Mouse (Mus musculus) central nervous system, embryonic 18 days (tissue): Measurements from ENCODE around the gene Trappc2l. TPM values are rescaled to one million over a fixed set of nuclear protein-coding genes. Genes with fewer than 3 reads are reported as not detected.

Experiments used
- polyA plus RNA-seq: library from polyadenylated mRNA; depleted of rRNA; stranded (reverse); fragments of >200 nt; gene quantifications from 2 replicates; pipeline ENCODE4 v1.2.3, GENCODE M21; 2012; rRNA removed

Trappc2l gene
- 161 and 186 TPM in 2 replicates for polyA plus RNA-seq

GRCm38 (mm10) chr8:122611295-122612133 is at the start of gene Trappc2l, which contains the start of gene Galns:
TSS of gene Trappc2l (plus strand) at chr8:122611640.
TSS of gene Galns (minus strand) at chr8:122611463.

DNA sequence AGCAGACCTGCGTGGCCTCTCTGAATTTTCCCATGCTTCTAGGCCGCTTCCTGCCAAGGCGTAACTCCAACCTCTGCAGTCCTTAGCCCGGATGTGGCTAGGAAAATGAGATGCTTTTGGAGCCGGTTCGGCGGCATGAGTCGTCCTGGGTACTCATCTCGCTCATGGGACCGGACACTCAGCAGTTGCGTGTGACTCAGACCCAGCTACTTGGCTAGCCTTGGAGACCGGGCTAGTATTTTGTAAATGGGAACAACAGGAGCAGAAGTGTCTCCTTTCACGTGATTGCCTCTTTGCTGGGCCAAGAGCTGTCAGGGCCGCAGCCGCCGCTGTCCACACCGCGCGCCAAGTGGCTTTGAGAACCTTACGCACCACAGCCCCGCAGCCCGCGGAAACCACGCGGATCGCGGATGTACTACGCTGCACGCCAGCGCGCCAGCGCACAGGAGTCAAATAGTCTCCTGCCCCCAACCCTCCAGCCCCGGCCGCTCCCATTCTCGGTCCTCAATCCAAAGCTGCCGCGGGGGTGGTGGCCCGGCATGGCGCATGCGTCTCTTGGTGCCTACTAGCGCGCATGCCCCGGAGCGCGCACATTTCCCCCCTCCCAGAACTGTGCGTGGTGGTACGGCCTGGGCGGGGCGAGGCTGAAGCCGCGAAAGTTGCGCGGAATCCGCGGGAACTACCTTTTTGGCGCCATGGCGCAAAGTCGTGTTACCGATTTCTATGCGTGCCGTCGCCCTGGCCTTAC is 43.9 kb upstream of the Trappc2l start, which contains the start of gene Cdt1:
Gene Cdt1 (plus strand): TSS at position 655 of the 748 bp plus-strand sequence.

DNA sequence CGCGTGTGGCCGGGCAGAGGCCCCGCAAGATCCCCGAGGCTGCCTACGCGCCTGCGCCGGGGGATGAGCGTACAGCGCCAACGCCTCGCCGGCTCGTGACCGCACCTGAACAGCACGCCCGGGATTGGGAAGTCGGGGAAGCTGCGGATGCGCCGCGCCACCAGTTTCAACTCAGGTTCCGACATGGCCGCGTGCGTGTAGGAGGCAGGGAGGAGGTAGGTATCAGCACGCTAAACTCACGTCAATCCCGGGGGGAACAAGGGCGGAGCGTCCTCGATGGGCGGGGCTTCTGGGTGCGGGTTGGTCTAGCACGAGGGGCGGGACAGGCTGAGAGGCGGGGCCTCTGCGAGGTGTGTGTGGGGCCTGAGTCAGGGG is 34.8 kb upstream of the Trappc2l start, which contains the start of gene Aprt:
Gene Aprt (minus strand): TSS at position 262 of the 375 bp plus-strand sequence.

GRCm38 (mm10) chr8:122622727-122623126 is 11.3 kb downstream of the Trappc2l start, which contains the start of gene Pabpn1l:
TSS of gene Pabpn1l (minus strand) at chr8:122622739.

Other genes with a start within 250 kb of the Trappc2l start
- gene Zc3h18, start 235.0 kb upstream of the Trappc2l start, polyA plus RNA-seq, result 34.3 and 36.5 TPM in 2 replicates
- 0.44 and 0.49 TPM in 2 replicates for gene Il17c, start 189.6 kb upstream of the Trappc2l start, polyA plus RNA-seq
- 16.3 and 19.0 TPM in 2 replicates for gene Cyba, start 178.7 kb upstream of the Trappc2l start, polyA plus RNA-seq
- 94.1 and 97.0 TPM in 2 replicates for gene Mvd, start 168.2 kb upstream of the Trappc2l start, polyA plus RNA-seq
- 0.25 TPM in 1 of 2 replicates, not detected in the other for gene Snai3, start 150.9 kb upstream of the Trappc2l start, polyA plus RNA-seq
- 48.6 TPM in 2 replicates for gene Rnf166, start 135.6 kb upstream of the Trappc2l start, polyA plus RNA-seq
- gene Ctu2, start 135.5 kb upstream of the Trappc2l start, polyA plus RNA-seq, result 94.0 and 94.5 TPM in 2 replicates
- gene Piezo1, start 60.3 kb upstream of the Trappc2l start, polyA plus RNA-seq, result 16.1 and 19.0 TPM in 2 replicates
- 10.5 and 11.4 TPM in 2 replicates for gene Cdt1, start 43.6 kb upstream of the Trappc2l start, polyA plus RNA-seq
- gene Aprt, start 34.7 kb upstream of the Trappc2l start, polyA plus RNA-seq, result 117 and 121 TPM in 2 replicates
- 8.0 and 8.2 TPM in 2 replicates for gene Galns, start 177 bp upstream of the Trappc2l start, polyA plus RNA-seq
- gene Pabpn1l, start 11.1 kb downstream of the Trappc2l start, polyA plus RNA-seq, result not detected in 2 replicates
- gene Cbfa2t3, start 87.5 kb downstream of the Trappc2l start, polyA plus RNA-seq, result 6.3 and 8.0 TPM in 2 replicates
- 16.7 and 17.2 TPM in 2 replicates for gene Acsf3, start 163.8 kb downstream of the Trappc2l start, polyA plus RNA-seq
- gene Cdh15, start 236.3 kb downstream of the Trappc2l start, polyA plus RNA-seq, result 2.0 and 2.7 TPM in 2 replicates